Mouse (Mus musculus) testis, adult 2 months (tissue): Measurements from ENCODE around the gene Bcar3.

Experiments
- CTCF ChIP-seq: fragments of 200-500 bp; IDR thresholded peaks from 2 replicates; pipeline ENCODE4 v1.5.1; 2012; ENCODE audit warnings: low read depth, mild to moderate bottlenecking, inconsistent platforms, low read length, moderate library complexity; ENCODE audit not compliant: control insufficient read depth, insufficient read depth, insufficient replicate concordance
- POLR2A ChIP-seq: fragments of 200-500 bp; IDR thresholded peaks from 2 replicates; pipeline ENCODE4 v1.6.1; 2012; ENCODE audit warnings: low read depth, mild to moderate bottlenecking, inconsistent platforms, low read length, moderate library complexity; ENCODE audit not compliant: control insufficient read depth

GRCm38 (mm10) chr3:122494764-122495163, 200.8 kb downstream of the Bcar3 start:
- no peak for TF ChIP-seq POLR2A
- TF ChIP-seq CTCF = no peak
